8 mouse cellular contexts compared by ENCODE assay signal in genomic region chr12:88709223-88709622, GRCm38 (mm10). TPM values are rescaled to one million over a fixed set of nuclear protein-coding genes. Genes with fewer than 3 reads are reported as not detected.
DNase-seq lines count a peak whose midpoint lies in the region; ATAC-seq and TF ChIP-seq lines count a peak whose summit lies in the region.

No protein-coding gene starts in this region.

- peak; percentile 77; the same call in 1 of the 2 replicates for TF ChIP-seq CTCF in brain, embryonic 14.5 days (IDR thresholded peaks at IDR 0.05; ENCODE audit: borderline replicate concordance, extremely low read depth, insufficient read depth, insufficient read length)
- peak; percentile 44; the same call in 1 of the 2 replicates for TF ChIP-seq CTCF in kidney, adult 2 months (conservative IDR thresholded peaks at IDR 0.05; ENCODE audit: insufficient read depth, insufficient read length, low read depth, low read length)
- peak; percentile 70 for TF ChIP-seq CTCF in stomach, postnatal 0 days (IDR thresholded peaks at IDR 0.05; ENCODE audit: low read depth)

- H3K9ac ChIP-seq in stomach, postnatal 0 days (ENCODE audit: low read length), result no peak overlapping the region

- no peaks in the 10 kb centered on the region for H3K36me3 ChIP-seq in kidney, adult 2 months (ENCODE audit: control insufficient read depth, insufficient read depth, low read length)
- H3K36me3 ChIP-seq in stomach, postnatal 0 days (ENCODE audit: control insufficient read depth, insufficient read depth, low read length), result no peaks in the 10 kb centered on the region

- no peak for TF ChIP-seq POLR2A in brain, embryonic 14.5 days (IDR thresholded peaks at IDR 0.05; ENCODE audit: borderline replicate concordance, extremely low read depth, insufficient read depth, insufficient read length, poor library complexity, severe bottlenecking)
- no peak for TF ChIP-seq POLR2A in kidney, adult 2 months (IDR thresholded peaks at IDR 0.05; ENCODE audit: low read depth, low read length)

- no peaks in the 10 kb centered on the region for H3K27me3 ChIP-seq in kidney, adult 2 months (replicated peaks; ENCODE audit: control insufficient read depth, insufficient read depth, low read length)
- no peaks in the 10 kb centered on the region for H3K27me3 ChIP-seq in stomach, postnatal 0 days (ENCODE audit: control insufficient read depth, insufficient read depth, low read length)

- 8% methylated on average over 11 of the region's 11 CpGs for WGBS in kidney, adult 2 months
- WGBS in stomach, postnatal 0 days, result 8% methylated on average over 11 of the region's 11 CpGs

- H3K4me1 ChIP-seq in kidney, adult 2 months (ENCODE audit: control insufficient read depth, insufficient read depth, low read length), result no peaks in the 10 kb centered on the region
- no peaks in the 10 kb centered on the region for H3K4me1 ChIP-seq in stomach, postnatal 0 days (replicated peaks; ENCODE audit: control insufficient read depth, insufficient read depth)

- H3K27ac ChIP-seq in kidney, adult 2 months (ENCODE audit: insufficient read depth, low read depth, low read length), result no peak overlapping the region
- H3K27ac ChIP-seq in stomach, postnatal 0 days (replicated peaks), result no peak overlapping the region

- H3K9me3 ChIP-seq in stomach, postnatal 0 days (ENCODE audit: control insufficient read depth, low read length), result no peaks in the 10 kb centered on the region

- no peak for TF ChIP-seq EP300 in stomach, postnatal 0 days (optimal IDR thresholded peaks at IDR 0.05)

- peak; percentile 42; the same call in 1 of the 2 replicates for ATAC-seq in stomach, postnatal 0 days (ENCODE audit: low FRiP score, low TSS enrichment)

- H3K4me2 ChIP-seq in stomach, postnatal 0 days (replicated peaks; ENCODE audit: low read depth), result no peak overlapping the region

- peak; percentile 2 to 10 for DNase-seq in lung, adult 18-20 months
- no peak for DNase-seq in lung, postnatal 25 days (ENCODE audit: low spot score)
- DNase-seq in brain, embryonic 14.5 days (ENCODE audit: low read depth), result peak; percentile 85
- peak; percentile 85 for DNase-seq in forelimb bud, embryonic 11.5 days (ENCODE audit: low read depth, low spot score)
- peak; percentile 51 for DNase-seq in kidney, adult 2 months
- peak; percentile 57 for DNase-seq in lung, postnatal 14 days
- DNase-seq in stomach, postnatal 0 days (ENCODE audit: low spot score), result peak; percentile 59
- DNase-seq in MN1 (ENCODE audit: low spot score), result no peak

- no peak overlapping the region for H3K4me3 ChIP-seq in kidney, adult 2 months (ENCODE audit: insufficient read depth, low read depth, low read length)
- H3K4me3 ChIP-seq in stomach, postnatal 0 days (ENCODE audit: low read depth, low read length), result no peak overlapping the region

RNA-seq across cellular contexts. Expression of gene Nrxn3, which starts 13.5 kb away (rescaled TPM):
- polyA plus RNA-seq in brain, embryonic 14.5 days (2012; rRNA removed), result 41.8 and 67.8 TPM in 2 replicates
- polyA plus RNA-seq in kidney, adult 2 months (2012; rRNA removed), result 0.39 and 0.65 TPM in 2 replicates
- 1.0 and 1.1 TPM in 2 replicates for polyA plus RNA-seq in stomach, postnatal 0 days (2015; fragmentation: Nextera tagmentation; extraction: Ambion mirVana)

Comparison
In these comparisons a context has a peak if more than half of its experiments do, and no peak if none do; other contexts are left out.
1. DNase-seq: peak in lung, adult 18-20 months (2 of 2), brain, embryonic 14.5 days (single experiment), forelimb bud, embryonic 11.5 days (single experiment), kidney, adult 2 months (single experiment), lung, postnatal 14 days (single experiment) and stomach, postnatal 0 days (single experiment); none in lung, postnatal 25 days (single experiment) and MN1 (single experiment).
2. RNA of gene Nrxn3, which starts 13.5 kb away (polyA plus RNA-seq): 41.8 to 67.8 TPM in brain, embryonic 14.5 days; 1.0 to 1.1 TPM in stomach, postnatal 0 days and 0.39 to 0.65 TPM in kidney, adult 2 months; every median in the first group is over 10 times any median in the second.
3. Peak in every context shown above with its lines, with median percentiles within 50 percentile points of each other: CTCF ChIP-seq.